Mouse (Mus musculus): ENCODE results near the gene Gm37240.
"Not testable (repeated sequence)": the region's sequence is repeated elsewhere in the genome, so short reads cannot be mapped to it uniquely, and the experiment has no call there.

The Gm37240 gene

GRCm38 (mm10) chr3:84672136-84672535 is 1215.2 kb downstream of the Gm37240 start:
- DNase-seq (ENCODE audit: low spot score), result no peak

- no peak for DNase-seq (ENCODE audit: low spot score)
Observed at GRCm38 (mm10) chr3:84668957-84669356, 1218.4 kb downstream of the Gm37240 start.

GRCm38 (mm10) chr3:84665255-84666073 is 1221.9 kb downstream of the Gm37240 start:
- no peak for DNase-seq (ENCODE audit: low spot score)

- no peak for DNase-seq (ENCODE audit: low spot score)
Observed at GRCm38 (mm10) chr3:84664686-84665085, 1222.6 kb downstream of the Gm37240 start.

GRCm38 (mm10) chr3:84663858-84664257 is 1223.5 kb downstream of the Gm37240 start:
- DNase-seq (ENCODE audit: low spot score), result no peak

GRCm38 (mm10) chr3:84663079-84663478 is 1224.2 kb downstream of the Gm37240 start:
- no peak for DNase-seq (ENCODE audit: low spot score)

- DNase-seq (ENCODE audit: low spot score), result no peak
Observed at GRCm38 (mm10) chr3:84660380-84660779, 1226.9 kb downstream of the Gm37240 start.

GRCm38 (mm10) chr3:84658872-84659271 is 1228.4 kb downstream of the Gm37240 start:
- no peak for DNase-seq (ENCODE audit: low spot score)

GRCm38 (mm10) chr3:84658017-84658416 is 1229.3 kb downstream of the Gm37240 start:
- no peak for DNase-seq (ENCODE audit: low spot score)

GRCm38 (mm10) chr3:84657240-84657639 is 1230.1 kb downstream of the Gm37240 start:
- DNase-seq (ENCODE audit: low spot score), result no peak

GRCm38 (mm10) chr3:84655785-84656150 is 1231.5 kb downstream of the Gm37240 start:
- not testable (repeated sequence) for DNase-seq (ENCODE audit: low spot score)

- no peak for DNase-seq (ENCODE audit: low spot score)
Observed at GRCm38 (mm10) chr3:84654900-84655784, 1232.2 kb downstream of the Gm37240 start.

GRCm38 (mm10) chr3:84654246-84654826 is 1233.0 kb downstream of the Gm37240 start:
- no peak for DNase-seq (ENCODE audit: low spot score)

- DNase-seq (ENCODE audit: low spot score), result no peak
Observed at GRCm38 (mm10) chr3:84653557-84654245, 1233.6 kb downstream of the Gm37240 start.

GRCm38 (mm10) chr3:84652643-84653556 is 1234.4 kb downstream of the Gm37240 start:
- DNase-seq (ENCODE audit: low spot score), result no peak

GRCm38 (mm10) chr3:84649578-84650327 is 1237.6 kb downstream of the Gm37240 start:
- no peak for DNase-seq (ENCODE audit: low spot score)

- not testable (repeated sequence) for DNase-seq (ENCODE audit: low spot score)
Observed at GRCm38 (mm10) chr3:84648069-84648468, 1239.2 kb downstream of the Gm37240 start.

- DNase-seq (ENCODE audit: low spot score), result no peak
Observed at GRCm38 (mm10) chr3:84647616-84648015, 1239.7 kb downstream of the Gm37240 start.

- DNase-seq (ENCODE audit: low spot score), result peak; percentile 47
Observed at GRCm38 (mm10) chr3:84646331-84646845, 1240.9 kb downstream of the Gm37240 start.

- no peak for DNase-seq (ENCODE audit: low spot score)
Observed at GRCm38 (mm10) chr3:84646007-84646290, 1241.4 kb downstream of the Gm37240 start.
